Mouse (Mus musculus) embryonic facial prominence, embryonic 13.5 days (tissue): Measurements from ENCODE around the gene Parp3. TPM values are rescaled to one million over a fixed set of nuclear protein-coding genes. Genes with fewer than 3 reads are reported as not detected.
"Not testable (repeated sequence)": the region's sequence is repeated elsewhere in the genome, so short reads cannot be mapped to it uniquely, and the experiment has no call there.

Experiments used
- ATAC-seq: fragments of 200-750 bp; cut with Nextera tagmentation; 2 replicates; pipeline ENCODE4 v1.8.0; 2017; ENCODE audit warnings: low read depth; ENCODE audit not compliant: insufficient number of reproducible peaks, insufficient read depth, low FRiP score, low TSS enrichment
- H3K27ac ChIP-seq: fragments of 300-500 bp; sonication (generic); 2 replicates; pipeline ENCODE4 v1.5.1; 2015; ENCODE audit warnings: moderate library complexity, mild to moderate bottlenecking, inconsistent platforms
- H3K27me3 ChIP-seq: fragments of 300-500 bp; sonication (generic); 2 replicates; pipeline ENCODE4 v1.6.1; 2015; ENCODE audit warnings: mild to moderate bottlenecking, inconsistent platforms
- H3K36me3 ChIP-seq: fragments of 300-500 bp; sonication (generic); 2 replicates; pipeline ENCODE4 v1.6.1; 2015; ENCODE audit warnings: mild to moderate bottlenecking, inconsistent platforms
- H3K4me1 ChIP-seq: fragments of 300-500 bp; sonication (generic); 2 replicates; pipeline ENCODE4 v1.6.1; 2015; ENCODE audit warnings: inconsistent platforms
- H3K4me2 ChIP-seq: fragments of 300-500 bp; sonication (generic); 2 replicates; pipeline ENCODE4 v1.6.1; 2015; ENCODE audit warnings: moderate library complexity, mild to moderate bottlenecking, inconsistent platforms
- H3K4me3 ChIP-seq: fragments of 300-500 bp; sonication (generic); 2 replicates; pipeline ENCODE4 v1.5.1; 2015; ENCODE audit warnings: mild to moderate bottlenecking, inconsistent platforms
- H3K9ac ChIP-seq: fragments of 300-500 bp; sonication (generic); 2 replicates; pipeline ENCODE4 v1.6.1; 2015; ENCODE audit warnings: mild to moderate bottlenecking, inconsistent platforms
- H3K9me3 ChIP-seq: fragments of 300-500 bp; sonication (generic); 2 replicates; pipeline ENCODE4 v1.6.1; 2016; ENCODE audit warnings: inconsistent platforms
- WGBS: fragments of 180-500 bp; shearing (Covaris S2); methylation state at CpG from one replicate; pipeline ENCODE4 v1.1.7; 2015; ENCODE audit warnings: mixed read lengths; 5-methylcytosine and 5-hydroxymethylcytosine counted together
- polyA plus RNA-seq: library from polyadenylated mRNA; unstranded; fragments of >200 nt; fragmentation: Nextera tagmentation; extraction: Ambion mirVana; gene quantifications from 2 replicates; pipeline ENCODE4 v1.2.1, GENCODE M21; 2015

Gene Parp3
- polyA plus RNA-seq, result 3.2 and 4.1 TPM in 2 replicates

GRCm38 (mm10) chr9:106476924-106477484 lies at the start of gene Parp3:
Gene Parp3, minus strand, starts transcription at chr9:106476949.
- Histone ChIP-seq H3K27me3 (no peaks in the 10 kb centered on the region), H3K9ac (peak within 1 kb of the TSS; percentile 81), H3K4me2 (peak within 1 kb of the TSS; percentile 95), H3K36me3 (peaks cover 24% of the 10 kb centered on the region), H3K27ac (peak within 1 kb of the TSS; percentile 85), H3K4me3 (peak within 1 kb of the TSS; percentile 77), H3K4me1 (peaks cover 50% of the 10 kb centered on the region), H3K9me3 (no peaks in the 10 kb centered on the region)
- WGBS, result 0% methylated on average over 41 of the region's 41 CpGs
- ATAC-seq, result peak; percentile 97

GRCm38 (mm10) chr9:106519909-106520308 lies 43.2 kb upstream of the Parp3 start:
- Histone ChIP-seq H3K4me3 (no peak overlapping the region), H3K9me3 (no peaks in the 10 kb centered on the region), H3K27me3 (no peaks in the 10 kb centered on the region), H3K36me3 (no peaks in the 10 kb centered on the region), H3K9ac (no peak overlapping the region), H3K27ac (no peak overlapping the region), H3K4me2 (no peak overlapping the region), H3K4me1 (0 out of 2 replicates have a peak, but pooled peaks cover 3% of the 10 kb centered on the region)
- ATAC-seq, result no peak
- WGBS, result 72% methylated on average over 8 of the region's 8 CpGs

- Histone ChIP-seq H3K9me3 (no peaks in the 10 kb centered on the region), H3K9ac (no peak overlapping the region), H3K4me3 (no peak overlapping the region), H3K4me2 (no peak overlapping the region), H3K4me1 (0 out of 2 replicates have a peak, but pooled peaks cover 3% of the 10 kb centered on the region), H3K36me3 (no peaks in the 10 kb centered on the region), H3K27me3 (no peaks in the 10 kb centered on the region), H3K27ac (no peak overlapping the region)
- 47% methylated on average over 2 of the region's 2 CpGs for WGBS
- ATAC-seq, result no peak
Measured at GRCm38 (mm10) chr9:106519433-106519832, 42.7 kb upstream of the Parp3 start.

DNA sequence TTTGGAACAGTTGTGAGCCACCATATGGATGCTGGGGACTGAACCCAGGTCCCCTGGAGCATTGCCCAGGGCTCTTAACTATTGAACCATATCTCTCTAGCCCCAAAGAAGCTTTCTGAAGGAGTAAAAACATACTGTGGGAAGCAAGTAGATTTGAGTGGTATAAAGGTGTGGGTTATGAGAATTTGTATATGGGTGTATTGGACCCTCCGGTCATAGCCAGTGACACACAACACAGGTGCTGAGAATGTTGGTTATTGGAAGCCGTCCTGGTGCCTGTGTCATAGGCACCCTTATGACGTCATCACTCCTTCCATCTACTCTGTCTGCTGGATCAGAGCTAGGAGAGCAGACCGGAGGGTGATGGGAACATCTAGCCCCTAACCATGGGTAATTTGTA lies 37.5 kb upstream of the Parp3 start, which contains the start of gene Iqcf5:
Gene Iqcf5, plus strand, starts transcription at position 301 of the 400 bp plus-strand sequence.
- H3K27me3 ChIP-seq, result no peaks in the 10 kb centered on the region
- WGBS, result 87% methylated on average over 4 of the region's 4 CpGs
- H3K9ac ChIP-seq, result no peak within 1 kb of the TSS
- no peaks in the 10 kb centered on the region for H3K9me3 ChIP-seq
- ATAC-seq, result no peak
- no peak within 1 kb of the TSS for H3K27ac ChIP-seq
- no peaks in the 10 kb centered on the region for H3K36me3 ChIP-seq
- 0 out of 2 replicates have a peak, but pooled peaks cover 3% of the 10 kb centered on the region for H3K4me1 ChIP-seq
- H3K4me3 ChIP-seq, result no peak within 1 kb of the TSS
- H3K4me2 ChIP-seq, result no peak within 1 kb of the TSS

GRCm38 (mm10) chr9:106513566-106513965 lies 36.8 kb upstream of the Parp3 start:
- no peaks in the 10 kb centered on the region for H3K36me3 ChIP-seq
- H3K9me3 ChIP-seq, result no peaks in the 10 kb centered on the region
- no peaks in the 10 kb centered on the region for H3K27me3 ChIP-seq
- 67% methylated on average over 6 of the region's 6 CpGs for WGBS
- H3K9ac ChIP-seq, result no peak overlapping the region
- H3K4me3 ChIP-seq, result no peak overlapping the region
- H3K27ac ChIP-seq, result no peak overlapping the region
- H3K4me1 ChIP-seq, result no peaks in the 10 kb centered on the region
- ATAC-seq, result no peak
- H3K4me2 ChIP-seq, result no peak overlapping the region

GRCm38 (mm10) chr9:106512729-106513450 lies 36.1 kb upstream of the Parp3 start:
- Histone ChIP-seq H3K36me3 (no peaks in the 10 kb centered on the region), H3K4me1 (no peaks in the 10 kb centered on the region), H3K27ac (no peak overlapping the region), H3K4me3 (no peak overlapping the region), H3K27me3 (no peaks in the 10 kb centered on the region), H3K9me3 (no peaks in the 10 kb centered on the region), H3K4me2 (no peak overlapping the region), H3K9ac (no peak overlapping the region)
- no peak for ATAC-seq
- 68% methylated on average over 13 of the region's 13 CpGs for WGBS

DNA sequence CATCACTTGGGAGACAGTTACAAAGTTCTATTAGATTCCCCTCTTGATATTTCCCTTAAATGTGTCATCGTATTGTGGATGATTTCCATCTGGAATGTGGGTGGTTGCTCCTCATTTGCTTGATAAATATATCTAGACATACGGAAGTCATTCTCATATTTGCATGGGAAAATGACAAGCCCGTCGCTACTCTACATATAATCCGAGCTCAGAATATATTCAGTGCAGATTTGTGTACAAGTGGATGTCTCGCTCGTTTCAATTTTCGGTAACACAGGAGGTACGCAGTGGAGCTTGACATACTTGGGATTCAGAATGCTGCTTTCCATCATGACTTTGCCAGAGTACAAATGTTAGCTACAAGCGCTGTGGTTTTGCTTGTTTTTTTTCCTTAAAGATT lies 32.6 kb upstream of the Parp3 start:
- no peak overlapping the region for H3K9ac ChIP-seq
- no peaks in the 10 kb centered on the region for H3K9me3 ChIP-seq
- H3K4me1 ChIP-seq, result no peaks in the 10 kb centered on the region
- WGBS, result 85% methylated on average over 10 of the region's 10 CpGs
- H3K4me2 ChIP-seq, result no peak overlapping the region
- no peaks in the 10 kb centered on the region for H3K27me3 ChIP-seq
- H3K4me3 ChIP-seq, result no peak overlapping the region
- no peak for ATAC-seq
- no peak overlapping the region for H3K27ac ChIP-seq
- H3K36me3 ChIP-seq, result no peaks in the 10 kb centered on the region

DNA sequence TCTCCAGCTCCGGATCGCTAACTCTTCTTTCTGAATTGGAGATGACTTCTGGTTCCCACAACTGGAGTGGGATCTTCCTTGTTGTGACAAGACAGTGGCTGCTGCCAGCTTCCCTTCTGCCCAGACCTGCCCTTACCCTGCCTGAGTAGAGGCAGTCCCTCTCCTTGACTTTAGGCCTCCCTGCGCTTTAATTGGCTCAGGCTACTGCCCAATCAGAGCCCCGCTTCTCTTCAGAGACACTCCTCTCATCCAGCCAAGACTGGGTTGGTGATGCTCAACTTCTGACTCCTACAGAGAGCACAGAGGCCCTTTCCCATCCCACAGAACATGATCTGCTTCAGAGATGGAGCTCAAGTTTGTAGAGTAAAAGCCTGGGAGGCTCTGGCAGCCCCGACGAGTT lies 27.5 kb upstream of the Parp3 start:
- H3K4me1 ChIP-seq, result no peaks in the 10 kb centered on the region
- no peaks in the 10 kb centered on the region for H3K36me3 ChIP-seq
- H3K4me3 ChIP-seq, result no peak overlapping the region
- no peaks in the 10 kb centered on the region for H3K9me3 ChIP-seq
- H3K27ac ChIP-seq, result no peak overlapping the region
- H3K9ac ChIP-seq, result no peak overlapping the region
- no peak overlapping the region for H3K4me2 ChIP-seq
- ATAC-seq, result no peak
- H3K27me3 ChIP-seq, result no peaks in the 10 kb centered on the region
- WGBS, result 72% methylated on average over 6 of the region's 6 CpGs

DNA sequence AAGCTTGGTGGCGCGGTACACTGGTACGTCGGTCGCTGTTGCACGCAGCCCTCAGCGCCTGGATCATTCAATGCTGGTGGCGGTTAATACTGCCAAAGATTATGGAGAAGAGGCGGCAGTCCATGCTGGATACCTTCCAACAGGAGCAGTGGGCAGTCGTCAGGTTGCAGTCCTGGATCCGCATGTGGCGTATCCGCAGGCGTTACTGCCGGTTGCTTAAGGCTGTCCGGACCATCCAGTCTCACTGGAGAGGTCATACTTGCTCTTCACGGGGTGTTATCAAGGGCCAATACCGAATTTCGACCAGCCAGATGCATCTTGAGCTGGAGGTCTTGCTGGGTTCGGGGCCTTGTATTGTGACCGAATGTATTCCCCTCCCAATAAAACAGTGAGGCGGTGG lies 25.1 kb upstream of the Parp3 start:
- Histone ChIP-seq H3K9me3 (no peaks in the 10 kb centered on the region), H3K4me2 (no peak overlapping the region), H3K4me1 (no peaks in the 10 kb centered on the region), H3K27ac (no peak overlapping the region), H3K9ac (no peak overlapping the region), H3K4me3 (no peak overlapping the region), H3K36me3 (no peaks in the 10 kb centered on the region), H3K27me3 (no peaks in the 10 kb centered on the region)
- 90% methylated on average over 22 of the region's 22 CpGs for WGBS
- ATAC-seq, result no peak

- H3K27me3 ChIP-seq, result no peaks in the 10 kb centered on the region
- H3K9me3 ChIP-seq, result no peaks in the 10 kb centered on the region
- ATAC-seq, result no peak
- no peaks in the 10 kb centered on the region for H3K4me1 ChIP-seq
- H3K36me3 ChIP-seq, result no peaks in the 10 kb centered on the region
- H3K27ac ChIP-seq, result no peak within 1 kb of the TSS
- no peak within 1 kb of the TSS for H3K9ac ChIP-seq
- no peak within 1 kb of the TSS for H3K4me3 ChIP-seq
- no peak within 1 kb of the TSS for H3K4me2 ChIP-seq
- 89% methylated on average over 6 of the region's 6 CpGs for WGBS
Measured at GRCm38 (mm10) chr9:106499667-106500066, 22.9 kb upstream of the Parp3 start, which contains the start of gene Iqcf1. Gene Iqcf1, plus strand, starts transcription at chr9:106499967.

DNA sequence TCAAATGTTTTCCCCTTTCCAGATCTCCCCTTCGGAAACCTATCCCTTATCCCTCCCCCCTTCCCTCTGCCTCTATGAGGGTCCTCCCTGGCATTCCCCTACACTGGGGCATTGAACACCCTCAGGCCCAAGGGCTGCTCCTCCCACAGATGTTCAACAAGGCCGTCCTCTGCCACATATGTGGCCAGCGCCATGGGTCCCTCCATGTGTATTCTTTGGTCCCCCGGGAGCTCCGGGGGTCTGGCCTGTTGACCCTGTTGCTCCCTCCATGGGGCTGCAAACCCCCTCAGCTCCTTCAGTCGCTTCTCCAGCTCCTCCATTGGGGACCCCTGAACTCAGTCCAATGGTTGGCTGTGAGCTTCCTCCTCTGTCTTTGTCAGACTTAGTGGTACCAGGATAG lies 10.9 kb upstream of the Parp3 start:
- H3K36me3 ChIP-seq, result peaks cover 40% of the 10 kb centered on the region
- not testable (repeated sequence) for H3K4me1 ChIP-seq, ATAC-seq, H3K27ac ChIP-seq, H3K9me3 ChIP-seq, H3K4me2 ChIP-seq, H3K4me3 ChIP-seq, H3K9ac ChIP-seq, H3K27me3 ChIP-seq
- 82% methylated on average over 6 of the region's 6 CpGs for WGBS

DNA sequence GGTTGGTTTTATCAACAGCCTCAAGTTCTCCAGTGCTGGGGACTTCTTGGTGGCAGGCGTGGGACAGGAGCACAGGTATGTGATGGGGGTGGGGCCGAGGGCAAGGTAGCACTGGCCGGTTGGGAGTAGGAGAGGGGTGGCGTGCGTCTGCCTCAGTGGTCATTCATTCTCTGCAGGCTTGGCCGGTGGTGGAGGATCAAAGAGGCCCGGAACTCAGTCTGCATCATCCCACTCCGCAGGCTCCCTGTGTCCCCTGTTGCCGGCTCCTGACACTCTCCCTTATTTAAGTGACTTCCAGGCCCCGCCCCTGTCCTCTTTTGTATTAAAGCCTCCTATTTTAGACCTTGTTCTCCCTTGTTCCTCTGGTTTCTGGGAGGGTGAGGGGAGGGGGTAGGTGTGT lies 8.3 kb upstream of the Parp3 start:
- ATAC-seq, result no peak; the same call in 1 of the 2 replicates
- Histone ChIP-seq H3K27ac (no peak overlapping the region), H3K4me3 (no peak overlapping the region), H3K9ac (no peak overlapping the region), H3K4me1 (no peaks in the 10 kb centered on the region), H3K9me3 (no peaks in the 10 kb centered on the region), H3K4me2 (no peak overlapping the region), H3K36me3 (peaks cover 59% of the 10 kb centered on the region), H3K27me3 (no peaks in the 10 kb centered on the region)
- 89% methylated on average over 10 of the region's 10 CpGs for WGBS
